Mouse (Mus musculus): Measurements from ENCODE around the gene Bbs9.

Bbs9 gene

DNA sequence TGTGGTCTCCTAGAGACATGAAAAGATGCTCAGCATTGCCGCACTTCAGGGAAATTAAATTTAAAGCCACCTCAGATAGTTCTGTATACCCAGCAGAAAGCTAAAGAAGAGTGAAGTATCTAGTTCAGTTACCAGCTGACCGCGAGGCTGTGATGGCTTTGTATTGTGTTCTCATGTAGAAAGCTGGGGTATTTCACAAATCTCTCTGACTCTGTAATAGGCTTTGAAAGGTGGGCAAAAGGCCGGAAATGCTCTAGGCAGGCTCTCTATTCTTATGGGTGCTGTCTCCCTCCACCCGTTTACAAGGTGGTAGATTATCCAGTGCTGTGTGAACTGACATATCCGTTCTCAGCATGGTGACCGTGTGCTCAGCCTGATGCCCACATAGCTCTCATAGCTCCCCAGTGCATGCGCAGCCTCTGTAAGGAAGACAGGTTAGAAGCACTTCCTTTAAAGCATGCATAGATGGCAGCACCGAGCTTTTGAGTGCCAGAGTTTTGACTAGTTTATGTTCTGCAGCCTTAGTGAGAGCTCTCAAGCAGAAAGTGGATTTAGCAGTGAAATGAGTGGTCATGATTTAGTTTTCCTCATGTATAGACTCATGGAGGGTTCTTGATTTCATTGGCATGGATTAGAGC, 57.4 kb downstream of the Bbs9 start:
- DNase-seq (ENCODE audit: extremely low spot score) = peak; percentile 24

DNA sequence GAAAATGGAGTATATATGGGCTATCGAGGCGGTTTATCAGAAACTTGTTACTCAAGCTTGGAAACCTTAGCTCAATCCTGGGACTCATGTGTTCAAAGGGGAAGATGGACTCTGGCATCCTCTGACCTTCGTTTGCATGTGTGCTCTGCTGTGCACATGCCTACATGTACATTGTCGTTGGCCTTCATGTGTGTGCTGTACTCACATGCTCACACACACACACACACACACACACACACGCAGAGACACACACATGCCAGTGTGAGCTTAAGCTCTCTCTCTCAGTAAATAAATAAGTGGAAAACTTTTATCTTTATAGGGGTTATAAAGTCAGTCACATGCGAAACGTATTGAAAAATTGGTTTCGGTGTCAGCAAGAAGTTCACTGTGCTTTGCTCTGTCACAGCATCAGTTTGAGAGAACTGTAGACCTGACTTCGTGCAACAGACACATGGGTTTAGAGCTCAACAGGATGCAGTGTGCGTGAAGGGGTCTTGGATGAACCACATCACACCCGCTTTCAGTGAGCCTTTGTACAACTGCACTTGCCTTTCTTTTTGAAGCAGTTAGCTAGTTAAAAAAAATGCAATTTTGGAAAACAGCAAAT, 62.4 kb downstream of the Bbs9 start:
- no peak for DNase-seq (ENCODE audit: extremely low spot score)

DNA sequence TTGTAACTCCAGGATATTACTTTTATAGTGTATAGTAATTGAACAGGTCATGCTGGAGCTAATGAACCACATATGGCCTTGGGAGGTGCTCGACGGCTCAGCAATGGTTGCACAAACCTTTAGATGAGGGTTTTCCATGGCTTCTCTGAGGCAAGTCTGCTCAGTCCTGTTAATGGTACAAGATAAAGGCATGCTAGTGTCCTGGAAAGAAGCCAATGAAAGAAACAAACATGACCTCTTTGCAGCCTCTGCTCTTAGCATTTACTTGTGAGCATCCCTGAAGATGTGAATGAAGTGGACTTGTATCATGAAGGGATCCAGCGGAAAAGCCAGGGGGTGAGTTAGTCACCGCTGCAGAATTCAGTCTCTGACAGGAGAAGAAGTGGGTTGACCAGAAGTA, 64.0 kb downstream of the Bbs9 start:
- no peak for DNase-seq (ENCODE audit: extremely low spot score)

GRCm38 (mm10) chr9:22541130-22541529, 65.6 kb downstream of the Bbs9 start:
- DNase-seq (ENCODE audit: extremely low spot score) = no peak

DNA sequence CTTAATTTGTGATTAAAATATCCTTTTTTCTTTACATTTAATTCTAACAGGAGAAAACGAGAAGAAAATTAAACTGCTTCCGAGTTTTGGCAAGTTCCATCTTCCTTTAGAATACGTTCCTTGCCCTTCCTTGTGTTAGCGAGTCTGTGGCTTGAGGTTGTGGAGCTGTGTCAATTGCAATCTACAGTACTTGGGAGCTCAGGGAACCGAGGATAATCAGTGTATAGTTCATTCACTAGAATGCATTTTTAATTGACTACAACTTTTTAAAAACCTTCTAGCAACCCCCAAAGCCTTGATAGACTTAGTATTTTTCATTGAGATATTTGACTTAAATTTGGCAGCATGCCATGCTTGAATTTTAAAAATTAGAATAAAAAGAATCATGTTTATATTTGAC, 68.0 kb downstream of the Bbs9 start:
- no peak for DNase-seq (ENCODE audit: extremely low spot score)

GRCm38 (mm10) chr9:22544349-22545341, 69.1 kb downstream of the Bbs9 start:
- no peak for DNase-seq (ENCODE audit: extremely low spot score)

- no peak for DNase-seq (ENCODE audit: extremely low spot score)
These were observed 75.8 kb downstream of the Bbs9 start for GRCm38 (mm10) chr9:22551273-22551672.

- DNase-seq (ENCODE audit: extremely low spot score) = no peak
These were observed 80.6 kb downstream of the Bbs9 start for GRCm38 (mm10) chr9:22556076-22556475.

- peak; percentile 71 for DNase-seq (ENCODE audit: extremely low spot score)
These were observed 82.0 kb downstream of the Bbs9 start for GRCm38 (mm10) chr9:22557467-22557866.

GRCm38 (mm10) chr9:22563612-22564347, 88.3 kb downstream of the Bbs9 start:
- no peak for DNase-seq (ENCODE audit: extremely low spot score)

DNA sequence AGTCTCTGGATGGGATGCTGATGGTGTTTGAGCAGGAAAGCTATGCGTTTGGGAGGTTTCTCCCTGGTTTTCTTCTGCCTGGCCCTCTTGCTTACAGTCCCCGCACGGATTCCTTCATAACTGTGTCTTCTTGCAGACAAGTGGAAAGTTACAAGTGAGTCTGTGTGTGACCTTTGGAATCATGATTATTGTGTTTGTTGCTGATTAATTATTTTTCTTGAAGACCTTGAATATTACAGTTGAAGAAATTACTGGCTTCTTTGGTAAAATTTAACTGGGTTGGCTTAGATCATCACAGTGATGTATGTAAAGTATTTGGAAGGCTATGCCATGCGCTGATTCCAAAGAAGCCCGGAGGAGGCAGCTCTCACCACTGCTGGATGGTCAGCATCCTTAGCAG, 92.2 kb downstream of the Bbs9 start:
- DNase-seq (ENCODE audit: extremely low spot score) = no peak

DNA sequence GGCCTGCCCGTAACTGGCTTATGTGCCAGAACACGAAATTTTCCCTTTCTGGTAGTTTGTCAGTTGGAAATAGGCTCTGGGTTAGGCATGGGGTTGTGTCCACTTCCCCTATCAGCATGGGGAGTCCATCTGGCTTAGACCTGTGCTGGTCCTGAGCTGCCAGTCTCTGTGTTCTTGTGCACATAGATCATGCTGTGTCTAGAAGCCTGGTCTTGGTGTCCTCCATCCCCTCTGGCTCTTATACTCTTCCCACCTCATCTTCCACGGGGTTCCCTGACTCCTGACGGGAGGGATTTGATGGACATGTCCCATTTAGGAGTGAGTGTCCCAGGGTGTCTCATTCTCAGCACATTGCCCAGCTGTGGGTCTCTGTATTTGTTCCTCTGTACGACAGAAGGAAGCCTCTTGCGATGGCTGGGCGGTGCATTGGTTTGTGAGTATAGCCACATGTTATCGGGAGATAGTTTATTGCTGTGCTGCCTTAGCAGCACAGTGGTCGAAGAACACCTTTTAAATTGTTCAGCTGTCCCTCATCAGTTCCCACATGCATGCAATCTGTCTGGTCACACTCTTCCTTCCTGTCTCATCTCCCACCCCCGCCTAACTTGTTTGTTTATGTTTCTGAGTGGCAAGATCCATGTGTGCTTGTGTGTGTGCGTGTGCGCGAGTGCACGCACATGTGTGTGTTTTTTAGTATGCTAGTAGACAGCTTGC, 101.1 kb downstream of the Bbs9 start:
- DNase-seq (ENCODE audit: extremely low spot score) = no peak

DNA sequence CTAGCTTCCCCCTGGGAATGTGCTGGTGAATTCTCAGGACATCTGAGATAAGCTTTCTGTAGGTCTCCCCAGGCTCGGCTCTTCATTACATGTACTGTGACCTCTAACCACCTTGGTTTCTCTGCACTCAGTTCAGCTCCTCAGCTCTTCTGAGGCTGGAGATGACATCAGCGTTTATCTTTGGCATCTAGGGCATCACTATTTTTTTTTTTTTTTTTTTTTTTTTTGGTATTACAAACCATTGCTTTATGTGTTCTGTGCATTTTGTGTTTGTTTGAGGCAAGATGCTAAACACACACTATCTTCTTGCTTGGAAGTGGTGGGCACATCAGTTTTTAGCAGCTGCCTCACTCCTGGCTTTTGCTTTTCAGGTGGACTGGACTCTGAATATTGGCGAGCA, 102.8 kb downstream of the Bbs9 start:
- no peak for DNase-seq (ENCODE audit: extremely low spot score)

- DNase-seq (ENCODE audit: extremely low spot score) = no peak
These were observed 108.7 kb downstream of the Bbs9 start for GRCm38 (mm10) chr9:22584221-22584620.

DNA sequence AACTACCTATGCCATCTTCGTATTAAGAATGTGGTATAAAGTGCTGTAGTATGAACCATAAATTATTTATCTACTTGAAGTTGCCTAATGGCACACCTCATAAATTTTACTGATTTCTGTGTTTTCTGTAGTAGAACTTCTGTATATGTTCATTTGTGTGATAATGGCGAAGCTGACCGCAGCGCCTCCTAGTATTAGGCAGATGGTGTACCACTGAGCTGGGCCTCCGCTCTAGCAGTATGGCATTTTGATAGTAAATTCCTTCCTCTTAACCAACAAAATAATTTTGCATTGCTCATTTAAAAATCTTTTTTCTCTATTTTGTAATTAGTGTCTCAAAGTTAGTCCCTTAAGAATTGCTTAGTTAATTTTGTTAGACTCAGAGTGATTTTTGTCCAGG, 117.5 kb downstream of the Bbs9 start:
- no peak for DNase-seq (ENCODE audit: extremely low spot score)

DNA sequence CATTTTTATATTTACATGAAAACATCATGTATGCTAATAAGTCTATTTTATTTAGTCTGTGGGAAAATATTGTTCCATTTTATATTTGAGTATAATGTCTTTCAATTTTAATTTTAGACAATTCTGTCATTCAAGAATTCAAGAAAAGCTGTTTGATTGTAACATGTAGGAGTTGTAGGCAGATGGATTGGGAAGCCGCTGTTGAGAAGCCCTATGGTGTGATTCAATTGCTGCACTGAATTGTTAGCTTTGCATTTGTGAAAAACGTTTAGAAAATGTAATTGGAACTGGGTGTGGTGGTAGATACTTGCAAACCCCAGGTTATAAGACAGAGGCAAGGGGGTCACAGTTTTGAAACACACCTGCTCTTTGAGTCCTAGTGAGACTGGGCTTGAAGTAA, 121.1 kb downstream of the Bbs9 start:
- no peak for DNase-seq (ENCODE audit: extremely low spot score)

- DNase-seq (ENCODE audit: extremely low spot score) = no peak
These were observed 137.8 kb downstream of the Bbs9 start for GRCm38 (mm10) chr9:22613271-22613824.

- no peak for DNase-seq (ENCODE audit: extremely low spot score)
These were observed 143.7 kb downstream of the Bbs9 start for GRCm38 (mm10) chr9:22619245-22619644.

DNA sequence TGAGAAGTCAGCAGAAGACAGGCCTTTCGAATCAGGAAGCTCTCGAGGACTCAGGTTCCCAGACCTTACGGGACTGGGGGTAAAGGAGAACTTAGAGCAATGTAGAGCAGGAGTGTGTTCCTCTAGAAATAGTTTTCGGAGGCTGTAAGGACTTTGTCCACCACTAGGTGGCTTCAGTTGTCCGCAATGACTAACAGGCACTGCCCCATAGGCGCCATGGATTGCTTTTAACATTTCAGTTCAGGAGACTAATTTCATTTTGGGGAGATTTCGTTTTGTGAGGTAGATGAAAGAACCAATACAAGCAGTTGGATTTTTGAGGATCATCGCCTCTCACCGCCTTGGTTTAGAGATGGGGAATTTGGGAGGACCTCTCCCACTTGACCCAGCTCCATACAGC, 149.5 kb downstream of the Bbs9 start:
- DNase-seq (ENCODE audit: extremely low spot score) = peak; percentile 41

DNA sequence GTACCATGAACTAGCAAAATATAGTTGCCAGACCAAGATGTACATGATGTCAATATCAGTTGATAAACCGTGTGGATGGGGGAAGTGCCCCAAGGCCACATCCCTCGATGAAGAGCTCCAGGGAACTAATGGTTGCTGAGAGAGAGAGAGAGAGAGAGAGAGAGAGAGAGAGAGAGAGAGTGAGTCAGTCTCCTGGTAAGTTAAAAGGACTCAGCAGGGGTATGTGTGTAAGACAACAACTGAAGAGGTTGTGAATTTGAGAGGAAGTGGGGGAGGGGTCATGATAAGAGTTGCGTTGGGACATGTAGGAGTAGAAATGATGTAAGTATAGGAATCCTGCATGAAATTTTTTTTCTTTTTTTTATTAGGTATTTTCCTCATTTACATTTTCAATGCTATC, 150.5 kb downstream of the Bbs9 start:
- no peak for DNase-seq (ENCODE audit: extremely low spot score)

DNA sequence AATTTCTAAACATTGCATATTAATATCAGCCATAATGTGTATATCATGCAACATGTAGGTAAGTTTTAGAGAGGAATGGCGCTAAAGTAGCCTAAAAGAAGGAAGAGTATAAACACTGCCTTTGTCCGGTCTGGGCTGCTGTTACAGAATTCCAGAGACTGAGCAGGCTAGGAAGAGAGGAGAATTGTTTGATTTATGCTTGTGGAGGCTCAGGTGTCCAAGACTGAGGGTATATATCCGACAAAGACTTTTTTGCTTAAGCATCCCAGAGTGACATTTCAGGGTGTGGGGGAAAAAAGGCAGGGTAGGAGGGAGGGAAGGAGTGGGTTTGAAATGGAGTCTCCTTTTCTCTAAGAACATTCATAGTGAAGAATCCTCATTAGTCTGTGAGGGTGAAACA, 152.4 kb downstream of the Bbs9 start:
- DNase-seq (ENCODE audit: extremely low spot score) = no peak
